Mouse (Mus musculus): ENCODE data around the gene Cdk5rap1. TPM values are rescaled to one million over a fixed set of nuclear protein-coding genes. Genes with fewer than 3 reads are reported as not detected.
A peak's percentile ranks its signal among the peaks of the same experiment; 100 is the strongest.

Gene Cdk5rap1
- polyA plus RNA-seq, 1 experiment from 2014 or later: 25.2 TPM

DNA sequence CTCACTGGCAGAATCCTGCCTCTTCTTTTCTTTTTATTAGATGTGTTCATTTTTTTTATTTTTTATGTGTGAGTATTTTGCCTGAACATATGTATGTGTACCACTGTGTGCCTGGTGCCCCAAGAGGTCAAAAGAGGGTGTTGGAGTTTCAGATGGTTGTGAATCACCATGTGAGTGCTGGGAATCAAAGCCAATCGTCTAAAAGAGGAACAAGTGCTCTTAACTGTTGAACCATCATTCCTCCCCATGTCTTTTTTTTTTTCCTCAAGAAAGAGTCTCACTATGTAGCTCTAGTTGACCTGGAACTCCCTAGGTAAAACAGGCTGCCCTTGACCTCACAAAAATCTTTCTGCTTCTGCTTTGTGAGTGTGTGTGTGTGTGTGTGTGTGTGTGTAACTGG lies 29.2 kb upstream of the Cdk5rap1 start:
- H3K4me3 ChIP-seq (replicated peaks; ENCODE audit: low read depth, low read length): no peak overlapping the region
- no peak overlapping the region for H3K9ac ChIP-seq (ENCODE audit: low read depth, low read length)
- ATAC-seq (replicated peaks; ENCODE audit: low FRiP score, low read depth): no peak
- H3K9me3 ChIP-seq (replicated peaks; ENCODE audit: low read length): no peaks in the 10 kb centered on the region
- H3K4me1 ChIP-seq (replicated peaks; ENCODE audit: insufficient read depth, low read length): peaks cover 7% of the 10 kb centered on the region; the same call in 1 of the 2 replicates
- 0 out of 2 replicates have a peak, but pooled peaks cover 3% of the 10 kb centered on the region for H3K36me3 ChIP-seq (ENCODE audit: insufficient read depth, low read length)
- TF ChIP-seq CTCF (IDR thresholded peaks at IDR 0.05; ENCODE audit: low read depth): no peak
- no peak overlapping the region for H3K4me2 ChIP-seq (ENCODE audit: low read length)
- DNase-seq (ENCODE audit: low spot score): no peak
- H3K27me3 ChIP-seq (ENCODE audit: insufficient read depth, low read length): no peaks in the 10 kb centered on the region
- 32% methylated on average over 1 of the region's 1 CpGs for WGBS
- no peak overlapping the region for H3K27ac ChIP-seq

DNA sequence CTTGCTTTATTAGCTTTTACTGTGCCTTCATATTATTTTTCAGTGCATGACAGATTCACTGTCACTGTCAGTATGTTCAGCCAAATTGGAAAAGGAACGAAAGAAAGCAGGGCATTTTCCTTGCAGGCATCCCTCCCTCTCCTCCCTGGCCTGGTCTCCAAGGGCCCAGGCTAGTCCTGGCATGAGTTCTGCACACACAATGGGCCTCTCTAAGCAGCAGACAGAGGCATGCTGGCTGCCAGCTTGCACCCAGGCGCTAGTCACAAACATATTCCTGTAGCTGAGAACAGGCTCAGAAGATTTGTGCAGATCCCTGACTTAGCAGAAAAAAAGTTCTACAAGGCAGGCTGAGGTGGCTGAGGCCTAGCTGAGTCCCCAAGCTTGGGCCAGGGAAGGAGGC lies 26.5 kb upstream of the Cdk5rap1 start:
- Histone ChIP-seq H3K4me3 (replicated peaks; ENCODE audit: low read depth, low read length) (no peak overlapping the region), H3K9me3 (replicated peaks; ENCODE audit: low read length) (no peaks in the 10 kb centered on the region), H3K4me2 (ENCODE audit: low read length) (no peak overlapping the region), H3K36me3 (ENCODE audit: insufficient read depth, low read length) (0 out of 2 replicates have a peak, but pooled peaks cover 3% of the 10 kb centered on the region), H3K27me3 (ENCODE audit: insufficient read depth, low read length) (no peaks in the 10 kb centered on the region), H3K27ac (no peak overlapping the region), H3K4me1 (replicated peaks; ENCODE audit: insufficient read depth, low read length) (peaks cover 7% of the 10 kb centered on the region; the same call in 1 of the 2 replicates), H3K9ac (ENCODE audit: low read depth, low read length) (no peak overlapping the region)
- no peak for TF ChIP-seq CTCF (IDR thresholded peaks at IDR 0.05; ENCODE audit: low read depth)
- DNase-seq (ENCODE audit: low spot score) (no peak), ATAC-seq (replicated peaks; ENCODE audit: low FRiP score, low read depth) (no peak)
- 79% methylated on average over 2 of the region's 2 CpGs for WGBS

DNA sequence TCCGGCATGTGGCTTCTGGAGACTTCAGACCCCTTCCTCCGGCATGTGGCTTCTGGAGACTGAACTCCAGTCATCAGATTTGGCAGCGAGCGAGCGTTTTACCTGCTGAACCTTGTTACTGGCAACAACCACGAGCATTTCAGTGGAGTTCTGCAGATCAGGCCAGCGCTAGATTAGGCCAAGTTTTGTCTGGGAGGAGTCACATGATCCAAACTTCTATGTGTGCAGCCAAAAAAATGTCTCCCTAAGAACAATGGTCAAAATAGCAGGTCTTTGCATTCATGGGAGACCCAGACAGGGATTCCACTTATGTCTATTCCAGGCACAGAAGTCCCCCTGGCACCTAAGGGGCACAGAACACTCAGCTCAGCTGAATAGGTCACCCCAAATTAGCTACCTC lies 25.5 kb upstream of the Cdk5rap1 start:
- Histone ChIP-seq H3K9ac (ENCODE audit: low read depth, low read length) (no peak overlapping the region), H3K27me3 (ENCODE audit: insufficient read depth, low read length) (no peaks in the 10 kb centered on the region), H3K4me2 (ENCODE audit: low read length) (no peak overlapping the region), H3K4me3 (replicated peaks; ENCODE audit: low read depth, low read length) (no peak overlapping the region), H3K36me3 (ENCODE audit: insufficient read depth, low read length) (0 out of 2 replicates have a peak, but pooled peaks cover 3% of the 10 kb centered on the region), H3K27ac (no peak overlapping the region), H3K4me1 (replicated peaks; ENCODE audit: insufficient read depth, low read length) (peaks cover 6% of the 10 kb centered on the region; the same call in 1 of the 2 replicates), H3K9me3 (replicated peaks; ENCODE audit: low read length) (no peaks in the 10 kb centered on the region)
- no peak for TF ChIP-seq CTCF (IDR thresholded peaks at IDR 0.05; ENCODE audit: low read depth)
- 70% methylated on average over 7 of the region's 7 CpGs for WGBS
- ATAC-seq (replicated peaks; ENCODE audit: low FRiP score, low read depth) (no peak), DNase-seq (ENCODE audit: low spot score) (no peak)

DNA sequence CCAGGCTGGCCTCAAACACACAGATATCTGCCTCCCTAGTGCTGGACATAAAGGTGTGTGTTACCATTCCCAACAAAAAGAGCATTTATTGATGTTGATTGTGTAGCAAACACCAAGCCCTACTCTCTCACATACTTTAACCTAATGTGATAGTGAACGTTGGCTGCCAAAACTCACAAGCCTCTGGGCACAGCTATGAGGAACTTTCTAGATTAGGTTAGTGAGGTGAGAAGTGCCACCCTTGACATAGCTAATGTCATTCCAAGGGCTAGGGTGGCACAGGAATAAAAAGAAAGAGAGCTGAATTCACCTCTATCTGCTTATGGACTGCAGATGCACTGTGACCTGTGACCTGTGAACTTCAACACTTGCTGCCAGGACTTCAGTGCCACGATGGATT lies 23.7 kb upstream of the Cdk5rap1 start:
- H3K9me3 ChIP-seq (replicated peaks; ENCODE audit: low read length): no peaks in the 10 kb centered on the region
- DNase-seq (ENCODE audit: low spot score): no peak
- H3K4me2 ChIP-seq (ENCODE audit: low read length): no peak overlapping the region
- H3K4me3 ChIP-seq (replicated peaks; ENCODE audit: low read depth, low read length): no peak overlapping the region
- H3K27ac ChIP-seq: no peak overlapping the region
- no peaks in the 10 kb centered on the region for H3K4me1 ChIP-seq (replicated peaks; ENCODE audit: insufficient read depth, low read length)
- 0 out of 2 replicates have a peak, but pooled peaks cover 3% of the 10 kb centered on the region for H3K36me3 ChIP-seq (ENCODE audit: insufficient read depth, low read length)
- no peak for TF ChIP-seq CTCF (IDR thresholded peaks at IDR 0.05; ENCODE audit: low read depth)
- no peaks in the 10 kb centered on the region for H3K27me3 ChIP-seq (ENCODE audit: insufficient read depth, low read length)
- 75% methylated on average over 2 of the region's 2 CpGs for WGBS
- H3K9ac ChIP-seq (ENCODE audit: low read depth, low read length): no peak overlapping the region
- no peak for ATAC-seq (replicated peaks; ENCODE audit: low FRiP score, low read depth)

DNA sequence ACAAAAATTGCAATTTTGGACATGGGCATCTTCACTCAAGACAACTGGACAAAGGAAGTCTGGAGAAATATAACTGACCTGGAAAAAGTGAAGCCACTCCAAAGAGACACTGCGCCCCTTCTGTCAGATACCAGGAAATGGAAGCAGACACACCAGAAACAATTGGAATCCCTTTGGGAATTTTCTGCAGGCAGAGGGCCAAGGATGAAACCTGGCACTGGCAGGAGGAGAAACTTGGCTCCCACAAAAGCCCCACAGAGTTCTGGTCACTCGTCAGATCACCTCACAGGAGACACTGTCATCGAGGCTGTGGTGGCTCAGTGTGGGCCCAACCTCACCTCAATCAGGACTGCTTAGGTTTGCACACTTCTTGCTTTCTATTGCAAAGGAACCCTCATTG lies 21.8 kb upstream of the Cdk5rap1 start:
- H3K9ac ChIP-seq (ENCODE audit: low read depth, low read length): no peak overlapping the region
- no peaks in the 10 kb centered on the region for H3K9me3 ChIP-seq (replicated peaks; ENCODE audit: low read length)
- DNase-seq (ENCODE audit: low spot score) (no peak), ATAC-seq (replicated peaks; ENCODE audit: low FRiP score, low read depth) (no peak)
- H3K4me2 ChIP-seq (ENCODE audit: low read length): no peak overlapping the region
- 78% methylated on average over 3 of the region's 3 CpGs for WGBS
- 0 out of 2 replicates have a peak, but pooled peaks cover 3% of the 10 kb centered on the region for H3K36me3 ChIP-seq (ENCODE audit: insufficient read depth, low read length)
- H3K4me3 ChIP-seq (replicated peaks; ENCODE audit: low read depth, low read length): no peak overlapping the region
- H3K27me3 ChIP-seq (ENCODE audit: insufficient read depth, low read length): no peaks in the 10 kb centered on the region
- no peak for TF ChIP-seq CTCF (IDR thresholded peaks at IDR 0.05; ENCODE audit: low read depth)
- H3K27ac ChIP-seq: no peak overlapping the region
- peaks cover 8% of the 10 kb centered on the region; the same call in 1 of the 2 replicates for H3K4me1 ChIP-seq (replicated peaks; ENCODE audit: insufficient read depth, low read length)

DNA sequence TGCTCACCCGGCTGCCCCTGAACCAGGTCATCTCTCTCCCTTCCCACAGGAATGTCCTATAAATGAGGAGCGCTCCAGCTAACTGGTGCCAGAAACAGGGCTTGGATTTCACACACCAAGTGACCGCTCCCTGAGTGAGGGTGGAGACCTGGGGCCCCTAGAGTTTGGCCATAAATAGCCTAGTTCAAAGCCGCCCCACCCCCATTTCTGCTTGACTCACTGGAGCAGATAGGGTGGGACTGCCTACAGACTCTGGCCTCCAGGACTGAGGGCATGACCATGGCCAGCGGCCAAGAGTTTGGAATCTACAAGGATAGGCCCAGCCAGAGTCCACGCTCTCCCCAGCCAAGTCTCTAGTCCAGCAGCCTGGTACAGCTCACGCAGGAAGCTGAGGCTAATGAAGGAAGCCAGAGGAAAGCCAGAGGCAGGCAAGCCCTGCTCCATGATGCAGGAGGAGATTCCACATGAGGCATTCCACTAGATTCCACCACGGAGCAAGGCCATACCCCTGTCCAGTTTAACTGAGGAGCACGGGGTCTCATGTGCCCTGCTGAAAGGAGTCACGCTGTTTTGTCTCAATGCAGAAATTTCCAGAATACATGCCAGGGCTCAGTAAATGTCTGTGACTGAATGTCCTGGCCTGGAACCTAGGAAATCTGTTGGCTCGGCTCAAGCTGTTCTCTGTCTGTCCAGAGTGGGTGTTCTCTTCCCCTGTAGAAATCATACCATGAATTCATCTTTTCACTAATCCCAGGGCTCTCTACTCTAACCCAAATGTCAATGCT lies 17.6 kb upstream of the Cdk5rap1 start:
- WGBS: 30% methylated on average over 11 of the region's 11 CpGs
- Histone ChIP-seq H3K27me3 (ENCODE audit: insufficient read depth, low read length) (no peaks in the 10 kb centered on the region), H3K9ac (ENCODE audit: low read depth, low read length) (no peak overlapping the region), H3K4me1 (replicated peaks; ENCODE audit: insufficient read depth, low read length) (peaks cover 8% of the 10 kb centered on the region; the same call in 1 of the 2 replicates), H3K4me3 (replicated peaks; ENCODE audit: low read depth, low read length) (no peak overlapping the region), H3K9me3 (replicated peaks; ENCODE audit: low read length) (no peaks in the 10 kb centered on the region), H3K4me2 (ENCODE audit: low read length) (no peak overlapping the region), H3K36me3 (ENCODE audit: insufficient read depth, low read length) (no peaks in the 10 kb centered on the region), H3K27ac (peak overlapping the region; percentile 75)
- ATAC-seq (replicated peaks; ENCODE audit: low FRiP score, low read depth) (peak; percentile 95), DNase-seq (ENCODE audit: low spot score) (peak; percentile 86)
- no peak for TF ChIP-seq CTCF (IDR thresholded peaks at IDR 0.05; ENCODE audit: low read depth)
